Mouse (Mus musculus): ENCODE results near the gene Srrd. TPM values are rescaled to one million over a fixed set of nuclear protein-coding genes. Genes with fewer than 3 reads are reported as not detected.

Gene Srrd
- polyA plus RNA-seq, 1 experiment from 2014 or later: 52.4 TPM

- Histone ChIP-seq H3K27me3 (ENCODE audit: control insufficient read depth, insufficient read depth, low read length) (no peaks in the 10 kb centered on the region), H3K36me3 (ENCODE audit: control insufficient read depth, insufficient read depth, low read length) (peaks cover 21% of the 10 kb centered on the region), H3K9me3 (ENCODE audit: control insufficient read depth, low read length) (no peaks in the 10 kb centered on the region), H3K27ac (replicated peaks; ENCODE audit: low read depth, low read length) (no peak overlapping the region), H3K9ac (replicated peaks; ENCODE audit: low read length) (no peak overlapping the region), H3K4me1 (ENCODE audit: control insufficient read depth, insufficient read depth, low read length) (no peaks in the 10 kb centered on the region), H3K4me3 (replicated peaks; ENCODE audit: low read depth, low read length) (no peak overlapping the region), H3K4me2 (ENCODE audit: low read length) (no peak overlapping the region)
- 61% methylated on average over 5 of the region's 5 CpGs for WGBS
- ATAC-seq (ENCODE audit: low FRiP score, low TSS enrichment) (no peak), DNase-seq (no peak)
These were observed 25.5 kb downstream of the Srrd start for GRCm38 (mm10) chr5:112317328-112317727.

GRCm38 (mm10) chr5:112316468-112316867 lies 26.4 kb downstream of the Srrd start:
- 55% methylated on average over 5 of the region's 5 CpGs for WGBS
- Histone ChIP-seq H3K27me3 (ENCODE audit: control insufficient read depth, insufficient read depth, low read length) (no peaks in the 10 kb centered on the region), H3K4me2 (ENCODE audit: low read length) (no peak overlapping the region), H3K9ac (replicated peaks; ENCODE audit: low read length) (no peak overlapping the region), H3K4me1 (ENCODE audit: control insufficient read depth, insufficient read depth, low read length) (no peaks in the 10 kb centered on the region), H3K4me3 (replicated peaks; ENCODE audit: low read depth, low read length) (no peak overlapping the region), H3K9me3 (ENCODE audit: control insufficient read depth, low read length) (no peaks in the 10 kb centered on the region), H3K36me3 (ENCODE audit: control insufficient read depth, insufficient read depth, low read length) (peaks cover 24% of the 10 kb centered on the region), H3K27ac (replicated peaks; ENCODE audit: low read depth, low read length) (no peak overlapping the region)
- ATAC-seq (ENCODE audit: low FRiP score, low TSS enrichment) (no peak), DNase-seq (no peak)

- no peak overlapping the region for H3K4me3 ChIP-seq (replicated peaks; ENCODE audit: low read depth, low read length)
- no peak overlapping the region for H3K9ac ChIP-seq (replicated peaks; ENCODE audit: low read length)
- no peaks in the 10 kb centered on the region for H3K27me3 ChIP-seq (ENCODE audit: control insufficient read depth, insufficient read depth, low read length)
- DNase-seq (peak; percentile 39), ATAC-seq (ENCODE audit: low FRiP score, low TSS enrichment) (no peak)
- H3K36me3 ChIP-seq (ENCODE audit: control insufficient read depth, insufficient read depth, low read length): peaks cover 39% of the 10 kb centered on the region
- no peaks in the 10 kb centered on the region for H3K9me3 ChIP-seq (ENCODE audit: control insufficient read depth, low read length)
- H3K4me2 ChIP-seq (ENCODE audit: low read length): no peak overlapping the region
- peak overlapping the region; percentile 49; the same call in 1 of the 2 replicates for H3K27ac ChIP-seq (replicated peaks; ENCODE audit: low read depth, low read length)
- no peaks in the 10 kb centered on the region for H3K4me1 ChIP-seq (ENCODE audit: control insufficient read depth, insufficient read depth, low read length)
- WGBS: 44% methylated on average over 11 of the region's 11 CpGs
These were observed 29.5 kb downstream of the Srrd start for GRCm38 (mm10) chr5:112313222-112313885.

GRCm38 (mm10) chr5:112305842-112306241 lies 37.0 kb downstream of the Srrd start:
- H3K27ac ChIP-seq (replicated peaks; ENCODE audit: low read depth, low read length): no peak overlapping the region

GRCm38 (mm10) chr5:112302310-112302709 lies 40.5 kb downstream of the Srrd start:
- Histone ChIP-seq H3K4me3 (replicated peaks; ENCODE audit: low read depth, low read length) (no peak overlapping the region), H3K4me2 (ENCODE audit: low read length) (no peak overlapping the region), H3K27ac (replicated peaks; ENCODE audit: low read depth, low read length) (no peak overlapping the region), H3K4me1 (ENCODE audit: control insufficient read depth, insufficient read depth, low read length) (no peaks in the 10 kb centered on the region), H3K36me3 (ENCODE audit: control insufficient read depth, insufficient read depth, low read length) (no peaks in the 10 kb centered on the region), H3K27me3 (ENCODE audit: control insufficient read depth, insufficient read depth, low read length) (no peaks in the 10 kb centered on the region), H3K9me3 (ENCODE audit: control insufficient read depth, low read length) (no peaks in the 10 kb centered on the region), H3K9ac (replicated peaks; ENCODE audit: low read length) (no peak overlapping the region)
- 96% methylated on average over 5 of the region's 5 CpGs for WGBS
- DNase-seq (no peak), ATAC-seq (ENCODE audit: low FRiP score, low TSS enrichment) (no peak)

More at GRCm38 (mm10) chr5:112305842-112306241, 37.0 kb downstream of the Srrd start:
- H3K4me3 ChIP-seq (replicated peaks; ENCODE audit: low read depth, low read length): no peak overlapping the region
- DNase-seq (no peak), ATAC-seq (ENCODE audit: low FRiP score, low TSS enrichment) (no peak)
- H3K4me1 ChIP-seq (ENCODE audit: control insufficient read depth, insufficient read depth, low read length): no peaks in the 10 kb centered on the region
- H3K9me3 ChIP-seq (ENCODE audit: control insufficient read depth, low read length): no peaks in the 10 kb centered on the region
- 63% methylated on average over 5 of the region's 5 CpGs for WGBS
- H3K36me3 ChIP-seq (ENCODE audit: control insufficient read depth, insufficient read depth, low read length): peaks cover 26% of the 10 kb centered on the region
- H3K9ac ChIP-seq (replicated peaks; ENCODE audit: low read length): no peak overlapping the region
- no peaks in the 10 kb centered on the region for H3K27me3 ChIP-seq (ENCODE audit: control insufficient read depth, insufficient read depth, low read length)
- no peak overlapping the region for H3K4me2 ChIP-seq (ENCODE audit: low read length)

- Histone ChIP-seq H3K4me2 (ENCODE audit: low read length) (no peak overlapping the region), H3K4me3 (replicated peaks; ENCODE audit: low read depth, low read length) (no peak overlapping the region), H3K4me1 (ENCODE audit: control insufficient read depth, insufficient read depth, low read length) (no peaks in the 10 kb centered on the region), H3K36me3 (ENCODE audit: control insufficient read depth, insufficient read depth, low read length) (no peaks in the 10 kb centered on the region), H3K9ac (replicated peaks; ENCODE audit: low read length) (no peak overlapping the region), H3K27ac (replicated peaks; ENCODE audit: low read depth, low read length) (no peak overlapping the region), H3K27me3 (ENCODE audit: control insufficient read depth, insufficient read depth, low read length) (no peaks in the 10 kb centered on the region), H3K9me3 (ENCODE audit: control insufficient read depth, low read length) (no peaks in the 10 kb centered on the region)
- WGBS: 87% methylated on average over 4 of the region's 4 CpGs
- DNase-seq (no peak), ATAC-seq (ENCODE audit: low FRiP score, low TSS enrichment) (no peak)
These were observed 41.1 kb downstream of the Srrd start for GRCm38 (mm10) chr5:112301694-112302093.

- Histone ChIP-seq H3K27me3 (ENCODE audit: control insufficient read depth, insufficient read depth, low read length) (no peaks in the 10 kb centered on the region), H3K27ac (replicated peaks; ENCODE audit: low read depth, low read length) (no peak overlapping the region), H3K9me3 (ENCODE audit: control insufficient read depth, low read length) (no peaks in the 10 kb centered on the region), H3K36me3 (ENCODE audit: control insufficient read depth, insufficient read depth, low read length) (no peaks in the 10 kb centered on the region), H3K4me3 (replicated peaks; ENCODE audit: low read depth, low read length) (no peak overlapping the region), H3K9ac (replicated peaks; ENCODE audit: low read length) (no peak overlapping the region), H3K4me1 (ENCODE audit: control insufficient read depth, insufficient read depth, low read length) (no peaks in the 10 kb centered on the region), H3K4me2 (ENCODE audit: low read length) (no peak overlapping the region)
- no peak for DNase-seq
- WGBS: 90% methylated on average over 6 of the region's 6 CpGs
- no peak for ATAC-seq (ENCODE audit: low FRiP score, low TSS enrichment)
These were observed 42.0 kb downstream of the Srrd start for GRCm38 (mm10) chr5:112300721-112301308.

GRCm38 (mm10) chr5:112300112-112300511 lies 42.7 kb downstream of the Srrd start:
- no peaks in the 10 kb centered on the region for H3K36me3 ChIP-seq (ENCODE audit: control insufficient read depth, insufficient read depth, low read length)
- H3K27me3 ChIP-seq (ENCODE audit: control insufficient read depth, insufficient read depth, low read length): no peaks in the 10 kb centered on the region
- H3K27ac ChIP-seq (replicated peaks; ENCODE audit: low read depth, low read length): no peak overlapping the region
- 84% methylated on average over 2 of the region's 2 CpGs for WGBS
- H3K9ac ChIP-seq (replicated peaks; ENCODE audit: low read length): no peak overlapping the region
- no peak for DNase-seq
- no peak overlapping the region for H3K4me2 ChIP-seq (ENCODE audit: low read length)
- H3K4me1 ChIP-seq (ENCODE audit: control insufficient read depth, insufficient read depth, low read length): peaks cover 1% of the 10 kb centered on the region
- no peaks in the 10 kb centered on the region for H3K9me3 ChIP-seq (ENCODE audit: control insufficient read depth, low read length)
- H3K4me3 ChIP-seq (replicated peaks; ENCODE audit: low read depth, low read length): no peak overlapping the region
- ATAC-seq (ENCODE audit: low FRiP score, low TSS enrichment): no peak

GRCm38 (mm10) chr5:112299399-112299798 lies 43.4 kb downstream of the Srrd start:
- Histone ChIP-seq H3K36me3 (ENCODE audit: control insufficient read depth, insufficient read depth, low read length) (no peaks in the 10 kb centered on the region), H3K27me3 (ENCODE audit: control insufficient read depth, insufficient read depth, low read length) (no peaks in the 10 kb centered on the region), H3K4me2 (ENCODE audit: low read length) (no peak overlapping the region), H3K9ac (replicated peaks; ENCODE audit: low read length) (no peak overlapping the region), H3K4me1 (ENCODE audit: control insufficient read depth, insufficient read depth, low read length) (peaks cover 7% of the 10 kb centered on the region), H3K9me3 (ENCODE audit: control insufficient read depth, low read length) (no peaks in the 10 kb centered on the region), H3K4me3 (replicated peaks; ENCODE audit: low read depth, low read length) (no peak overlapping the region), H3K27ac (replicated peaks; ENCODE audit: low read depth, low read length) (no peak overlapping the region)
- ATAC-seq (ENCODE audit: low FRiP score, low TSS enrichment): no peak
- no peak for DNase-seq
- 84% methylated on average over 4 of the region's 4 CpGs for WGBS

All from midbrain, embryonic 14.5 days (tissue).